Mouse (Mus musculus): ENCODE data around the gene Wipi2.

Gene Wipi2

GRCm38 (mm10) chr5:142627398-142627797 is at the start of gene Wipi2:
Wipi2 (plus strand) TSS chr5:142627698.
- ATAC-seq (ENCODE audit: low TSS enrichment) = no peak

GRCm38 (mm10) chr5:142578192-142578591 is 49.3 kb upstream of the Wipi2 start:
- no peak for ATAC-seq (ENCODE audit: low TSS enrichment)

GRCm38 (mm10) chr5:142581517-142581916 is 46.0 kb upstream of the Wipi2 start:
- ATAC-seq (ENCODE audit: low TSS enrichment) = peak; percentile 69; the same call in 1 of the 2 replicates

GRCm38 (mm10) chr5:142583616-142584126 is 43.8 kb upstream of the Wipi2 start:
- ATAC-seq (ENCODE audit: low TSS enrichment) = peak; percentile 60

- ATAC-seq (ENCODE audit: low TSS enrichment) = no peak
Observed at GRCm38 (mm10) chr5:142590953-142591616, 36.4 kb upstream of the Wipi2 start.

DNA sequence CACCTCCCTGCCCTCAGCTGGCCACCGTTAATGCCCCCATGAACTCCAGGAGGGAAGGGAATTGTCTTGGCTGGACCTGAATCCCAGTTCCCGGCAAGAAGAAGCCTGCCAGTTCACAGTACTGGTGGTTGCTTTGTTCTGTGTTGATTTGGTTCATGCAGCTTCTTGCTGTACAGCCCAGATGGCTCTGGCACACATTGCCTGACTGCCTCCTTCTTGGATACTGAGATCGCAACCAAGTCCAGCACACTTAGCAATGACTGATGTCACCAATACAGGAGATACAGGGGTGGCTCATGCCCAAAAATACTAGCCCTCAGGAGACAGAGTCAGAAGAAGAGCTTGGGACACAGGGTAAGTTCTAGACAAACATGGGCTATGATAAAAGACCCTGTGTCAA is 31.8 kb upstream of the Wipi2 start:
- peak; percentile 64; the same call in 1 of the 2 replicates for ATAC-seq (ENCODE audit: low TSS enrichment)

DNA sequence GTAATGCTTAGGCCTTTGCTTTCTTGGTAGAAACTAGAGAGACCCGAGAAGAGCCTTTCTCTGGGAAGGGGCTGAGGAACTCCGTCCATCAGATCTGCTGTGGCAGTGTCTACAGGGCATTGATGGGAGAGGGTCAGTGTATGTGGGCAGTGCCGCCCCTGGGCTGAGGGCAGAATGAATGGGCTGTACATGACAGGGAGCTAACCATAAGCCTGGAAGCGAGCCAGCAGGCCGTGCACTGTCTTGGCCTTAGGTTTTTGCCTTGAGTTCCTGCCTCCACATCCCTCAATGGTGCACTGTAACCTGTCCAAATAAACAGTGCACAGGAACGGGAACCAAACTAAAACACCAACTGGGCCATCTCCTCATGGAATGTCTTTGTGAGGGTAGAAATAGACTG is 30.8 kb upstream of the Wipi2 start:
- ATAC-seq (ENCODE audit: low TSS enrichment) = no peak

DNA sequence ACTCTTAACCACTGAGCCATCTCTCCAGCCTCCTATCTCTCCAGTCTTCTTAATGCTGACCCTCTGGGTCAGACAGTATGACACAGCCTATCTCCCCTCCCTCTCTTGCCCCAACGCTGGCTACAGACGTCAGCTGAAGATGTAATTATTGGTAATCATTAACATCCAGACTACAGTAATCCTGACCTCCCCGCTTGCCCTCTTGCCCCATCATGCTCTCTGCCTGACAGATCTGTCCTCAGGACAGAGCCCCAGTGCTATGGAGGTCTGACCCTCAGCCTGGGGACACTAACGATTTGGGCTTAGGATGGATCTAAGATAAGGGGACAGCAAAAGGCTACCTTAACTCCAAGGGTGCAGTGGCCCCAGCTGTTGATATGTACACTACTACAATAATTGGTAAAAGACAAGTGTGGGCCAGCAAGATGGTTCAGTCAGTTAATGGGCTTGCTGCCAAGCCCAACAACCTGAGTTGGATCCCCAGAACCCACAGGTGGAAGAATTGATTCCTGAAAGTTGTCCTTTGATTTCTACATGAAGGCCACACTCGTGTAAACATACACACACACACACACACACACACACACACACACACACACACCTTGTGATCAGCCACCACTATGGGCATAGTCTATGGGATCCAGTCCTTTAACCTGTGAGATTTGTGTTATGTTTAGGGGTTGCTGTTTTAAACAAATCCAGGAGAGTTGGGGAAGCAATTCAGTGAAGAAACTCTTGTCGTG is 29.7 kb upstream of the Wipi2 start:
- no peak for ATAC-seq (ENCODE audit: low TSS enrichment)

DNA sequence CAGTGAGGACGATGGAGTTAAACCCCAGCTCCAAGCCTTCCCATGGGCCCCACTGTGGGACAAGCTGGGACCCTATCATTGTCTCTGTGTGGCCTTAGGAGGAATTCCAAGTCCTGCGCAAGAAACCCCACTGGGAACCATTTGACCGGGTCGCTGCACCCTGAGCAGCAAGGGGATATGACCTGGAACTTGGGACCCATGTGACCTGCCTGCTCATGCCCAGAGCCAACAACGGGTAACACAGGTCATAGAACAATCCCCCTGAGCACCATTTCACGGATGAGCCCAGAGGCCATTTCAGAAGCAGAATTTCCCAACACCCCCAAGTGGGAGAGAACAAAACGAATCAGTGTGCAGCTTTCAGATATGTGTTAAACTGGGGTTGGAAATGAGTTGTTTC is 23.1 kb upstream of the Wipi2 start:
- no peak for ATAC-seq (ENCODE audit: low TSS enrichment)

GRCm38 (mm10) chr5:142605288-142605687 is 22.2 kb upstream of the Wipi2 start:
- ATAC-seq (ENCODE audit: low TSS enrichment) = no peak

DNA sequence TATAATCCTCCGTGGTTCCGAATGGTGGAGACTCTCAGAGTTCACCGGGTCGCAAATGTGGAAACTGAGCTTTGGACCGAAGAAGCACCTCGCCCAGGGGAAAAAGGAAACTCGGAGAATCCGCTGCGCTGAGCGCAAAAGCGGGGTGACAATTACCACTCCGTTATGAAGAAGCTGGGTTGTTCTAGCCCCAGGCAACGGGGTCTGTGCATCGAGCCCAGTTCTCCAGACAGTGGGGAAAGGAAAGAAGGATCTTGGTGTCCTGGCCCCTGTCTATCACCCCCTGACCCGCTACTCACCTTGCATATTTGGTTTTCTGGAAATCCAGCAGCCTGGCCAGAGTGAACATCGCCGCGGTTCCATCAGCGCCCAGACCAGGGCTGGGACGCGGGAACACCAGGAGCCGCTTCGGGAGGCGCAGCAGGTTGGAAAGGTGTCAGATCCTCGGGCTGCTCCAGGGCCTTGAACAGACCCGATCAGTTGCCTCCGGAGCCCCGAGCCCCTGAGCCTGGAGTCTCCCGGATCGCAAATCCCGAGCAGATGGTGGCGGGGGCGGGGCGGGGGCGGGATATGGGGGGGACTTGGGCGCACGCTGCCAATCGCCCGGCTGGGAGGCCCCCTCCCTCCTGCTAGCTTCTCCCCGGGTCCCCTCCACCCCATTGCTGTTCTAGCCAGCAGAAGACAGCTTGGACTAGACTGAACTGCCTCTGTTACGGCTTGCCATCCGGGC is 19.1 kb upstream of the Wipi2 start, which contains the start of gene Mmd2:
Mmd2 (minus strand) TSS at position 542 of the 730 bp plus-strand sequence.
- ATAC-seq (ENCODE audit: low TSS enrichment) = peak; percentile 80

- no peak for ATAC-seq (ENCODE audit: low TSS enrichment)
Observed at GRCm38 (mm10) chr5:142608989-142609325, 18.5 kb upstream of the Wipi2 start.

DNA sequence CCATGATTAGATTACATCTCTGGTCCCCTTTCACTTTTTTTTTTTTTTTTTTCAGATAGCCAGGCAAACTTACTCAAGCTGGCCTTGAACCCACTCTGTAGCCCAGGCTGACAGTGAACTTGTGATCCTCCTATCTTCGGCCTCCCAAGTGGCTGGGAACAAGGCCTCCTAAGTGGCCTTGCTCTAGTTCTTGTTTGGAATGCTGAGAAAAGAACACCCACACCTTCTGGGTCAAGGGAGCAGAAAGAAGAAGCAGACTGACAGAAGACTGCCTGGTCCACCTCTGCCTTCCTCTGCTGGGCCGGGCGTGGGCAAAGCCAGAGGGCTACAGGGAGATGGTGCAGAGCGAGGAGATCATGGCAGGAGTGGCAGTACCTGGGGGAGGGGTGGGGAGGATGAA is 17.1 kb upstream of the Wipi2 start:
- ATAC-seq (ENCODE audit: low TSS enrichment) = no peak

- no peak for ATAC-seq (ENCODE audit: low TSS enrichment)
Observed at GRCm38 (mm10) chr5:142614513-142614912, 13.0 kb upstream of the Wipi2 start.

GRCm38 (mm10) chr5:142615638-142616037 is 11.9 kb upstream of the Wipi2 start:
- no peak for ATAC-seq (ENCODE audit: low TSS enrichment)

GRCm38 (mm10) chr5:142616326-142616725 is 11.2 kb upstream of the Wipi2 start:
- ATAC-seq (ENCODE audit: low TSS enrichment) = no peak

GRCm38 (mm10) chr5:142619866-142620265 is 7.6 kb upstream of the Wipi2 start:
- ATAC-seq (ENCODE audit: low TSS enrichment) = peak; percentile 59; the same call in 1 of the 2 replicates

DNA sequence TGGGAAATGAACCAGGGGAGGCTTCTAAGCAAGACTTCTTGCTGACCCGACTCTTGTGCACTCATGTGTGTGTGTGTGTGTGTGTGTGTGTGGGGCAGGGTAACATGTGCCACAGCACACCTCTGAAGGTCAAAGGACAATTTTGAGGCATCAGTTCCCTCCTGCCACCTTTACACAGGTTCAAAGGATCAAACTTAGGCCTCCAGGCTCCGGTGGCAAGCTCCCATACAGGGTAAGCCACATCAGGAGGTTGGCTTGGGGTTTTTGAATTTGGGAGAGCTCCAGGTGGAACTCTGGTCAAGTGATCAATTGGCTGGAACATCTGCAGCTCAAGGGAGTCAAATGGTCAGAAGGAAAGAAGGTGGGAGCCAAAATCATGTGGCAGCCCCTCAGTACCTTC is 6.1 kb upstream of the Wipi2 start:
- no peak for ATAC-seq (ENCODE audit: low TSS enrichment)

- ATAC-seq (ENCODE audit: low TSS enrichment) = no peak
Observed at GRCm38 (mm10) chr5:142622134-142622533, 5.4 kb upstream of the Wipi2 start.

DNA sequence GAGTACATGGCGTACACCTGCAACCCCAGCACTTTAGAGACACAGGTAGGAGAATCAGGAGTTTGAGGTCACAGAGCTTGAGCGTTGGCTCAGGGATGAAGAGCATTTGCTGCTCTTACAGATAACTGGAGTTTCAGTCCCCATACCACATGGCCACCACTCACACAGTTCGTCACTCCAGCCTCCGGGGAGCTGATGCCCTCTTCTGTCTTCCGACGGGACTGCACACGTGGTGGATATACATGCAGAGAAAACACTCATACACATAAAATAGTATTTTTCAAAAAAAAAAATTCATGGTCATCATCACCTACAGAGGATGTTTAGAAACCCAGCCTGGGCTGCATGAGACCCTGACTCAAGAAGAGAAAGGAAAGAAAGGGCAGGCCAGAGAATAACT is 4.4 kb upstream of the Wipi2 start:
- ATAC-seq (ENCODE audit: low TSS enrichment) = no peak

GRCm38 (mm10) chr5:142628726-142629662 is 1.5 kb downstream of the Wipi2 start:
- ATAC-seq (ENCODE audit: low TSS enrichment) = peak; percentile 96
